Mouse (Mus musculus): ENCODE results near the gene St6galnac5. TPM values are rescaled to one million over a fixed set of nuclear protein-coding genes. Genes with fewer than 3 reads are reported as not detected.

St6galnac5 gene
- total and polyA plus RNA-seq, 3 experiments = 0.04 TPM; not detected in 2

GRCm38 (mm10) chr3:152917579-152917978, 64.5 kb downstream of the St6galnac5 start:
- Histone ChIP-seq H3K4me2 (ENCODE audit: insufficient read depth, low read depth, poor library complexity, severe bottlenecking) (no peak overlapping the region), H3K27ac (ENCODE audit: insufficient read depth, low read depth) (no peak overlapping the region), H3K4me1 (ENCODE audit: control insufficient read depth in 1 of 2, insufficient read depth in 2 of 2) (peaks cover 12 to 42% of the 10 kb centered on the region in 2 experiments), H3K79me2 (replicated peaks; ENCODE audit: control insufficient read depth, extremely low read depth, insufficient read depth, poor library complexity, severe bottlenecking) (no peaks in the 10 kb centered on the region), H3K9me3 (replicated peaks; ENCODE audit: low read length) (no peaks in the 10 kb centered on the region), H3K4me3 (replicated peaks in 1 of 3; ENCODE audit: low read depth in 2 of 3, low read length in 2 of 3, poor library complexity in 1 of 3) (no peak overlapping the region), H3K9ac (ENCODE audit: insufficient read depth, low read depth) (no peak overlapping the region), H3K36me3 (replicated peaks in 1 of 2; ENCODE audit: control insufficient read depth in 1 of 2, insufficient read depth in 1 of 2, low read length in 1 of 2) (no peaks in the 10 kb centered on the region), H3K27me3 (replicated peaks) (no peaks in the 10 kb centered on the region)
- no peak for TF ChIP-seq SMC3 (IDR thresholded peaks at IDR 0.05; ENCODE audit: low read depth, low read length)
- no peak for TF ChIP-seq NRF1 (IDR thresholded peaks at IDR 0.05; ENCODE audit: low read depth, low read length)
- no peak for TF ChIP-seq MAZ (IDR thresholded peaks at IDR 0.05; ENCODE audit: low read depth, low read length)
- no peak for TF ChIP-seq CHD2 (IDR thresholded peaks at IDR 0.05; ENCODE audit: low read length)
- TF ChIP-seq TBP (conservative IDR thresholded peaks at IDR 0.05; ENCODE audit: low read depth, low read length) = no peak
- no peak for TF ChIP-seq ZC3H11A (IDR thresholded peaks at IDR 0.05; ENCODE audit: low read depth, low read length)
- TF ChIP-seq NELFE (IDR thresholded peaks at IDR 0.05; ENCODE audit: low read depth, low read length) = no peak
- no peak for TF ChIP-seq ELF1 (IDR thresholded peaks at IDR 0.05; ENCODE audit: low read depth, low read length)
- no peak for TF ChIP-seq HCFC1 (IDR thresholded peaks at IDR 0.05; ENCODE audit: low read depth, low read length)
- in situ Hi-C loops (cut with MboI; ENCODE audit: low pct_ligation_motif_present, low pct_unique_long_range_greater_than_20kb, low sequenced_read_pairs) = no loop called here
- dilution Hi-C loops (cut with MboI; ENCODE audit: extremely low pct_ligation_motif_present, extremely low pct_unique_long_range_greater_than_20kb, low sequenced_read_pairs) = no loop called here
- DNase-seq (ENCODE audit: extremely low read depth) = peak; percentile 29

GRCm38 (mm10) chr3:152914376-152914775, 67.7 kb downstream of the St6galnac5 start:
- Histone ChIP-seq H3K36me3 (replicated peaks in 1 of 2; ENCODE audit: control insufficient read depth in 1 of 2, insufficient read depth in 1 of 2, low read length in 1 of 2) (no peaks in the 10 kb centered on the region), H3K27me3 (replicated peaks) (no peaks in the 10 kb centered on the region), H3K4me1 (ENCODE audit: control insufficient read depth in 1 of 2, insufficient read depth in 2 of 2) (peaks cover 15 to 41% of the 10 kb centered on the region in 2 experiments; a peak in 3 of 4 replicates), H3K27ac (ENCODE audit: insufficient read depth, low read depth) (no peak overlapping the region), H3K79me2 (replicated peaks; ENCODE audit: control insufficient read depth, extremely low read depth, insufficient read depth, poor library complexity, severe bottlenecking) (no peaks in the 10 kb centered on the region), H3K9me3 (replicated peaks; ENCODE audit: low read length) (no peaks in the 10 kb centered on the region), H3K4me3 (replicated peaks in 1 of 3; ENCODE audit: low read depth in 2 of 3, low read length in 2 of 3, poor library complexity in 1 of 3) (no peak overlapping the region), H3K4me2 (ENCODE audit: insufficient read depth, low read depth, poor library complexity, severe bottlenecking) (no peak overlapping the region), H3K9ac (ENCODE audit: insufficient read depth, low read depth) (no peak overlapping the region)
- dilution Hi-C loops (cut with MboI; ENCODE audit: extremely low pct_ligation_motif_present, extremely low pct_unique_long_range_greater_than_20kb, low sequenced_read_pairs) = no loop called here
- TF ChIP-seq TBP (conservative IDR thresholded peaks at IDR 0.05; ENCODE audit: low read depth, low read length) = no peak
- no peak for TF ChIP-seq RAD21 (IDR thresholded peaks at IDR 0.05; ENCODE audit: low read depth, low read length)
- no peak for TF ChIP-seq USF1 (IDR thresholded peaks at IDR 0.05; ENCODE audit: low read depth, low read length)
- no peak for TF ChIP-seq GABPA (IDR thresholded peaks at IDR 0.05; ENCODE audit: insufficient replicate concordance, low read depth, low read length)
- TF ChIP-seq RCOR1 (conservative IDR thresholded peaks at IDR 0.05; ENCODE audit: low read depth, low read length) = no peak
- TF ChIP-seq TCF12 (IDR thresholded peaks at IDR 0.05; ENCODE audit: low read depth, low read length) = no peak
- TF ChIP-seq UBTF (IDR thresholded peaks at IDR 0.05; ENCODE audit: low read depth, low read length) = no peak
- no peak for TF ChIP-seq E2F4 (IDR thresholded peaks at IDR 0.05; ENCODE audit: insufficient replicate concordance, low read depth, low read length)
- no peak for TF ChIP-seq IRF4 (IDR thresholded peaks at IDR 0.05; ENCODE audit: low read depth, low read length)
- no peak for TF ChIP-seq NRF1 (IDR thresholded peaks at IDR 0.05; ENCODE audit: low read depth, low read length)
- no peak for TF ChIP-seq JUN (IDR thresholded peaks at IDR 0.05; ENCODE audit: insufficient read depth, low read depth, low read length)
- no peak for TF ChIP-seq CHD2 (IDR thresholded peaks at IDR 0.05; ENCODE audit: low read length)
- TF ChIP-seq ELF1 (IDR thresholded peaks at IDR 0.05; ENCODE audit: low read depth, low read length) = no peak
- TF ChIP-seq CHD1 (IDR thresholded peaks at IDR 0.05; ENCODE audit: low read depth, low read length) = no peak
- no peak for TF ChIP-seq KAT2A (IDR thresholded peaks at IDR 0.05; ENCODE audit: insufficient replicate concordance, low read length)
- TF ChIP-seq JUND (conservative IDR thresholded peaks at IDR 0.05; ENCODE audit: low read depth, low read length) = no peak
- no peak for TF ChIP-seq USF2 (conservative IDR thresholded peaks at IDR 0.05; ENCODE audit: low read depth, low read length)
- no peak for TF ChIP-seq ZC3H11A (IDR thresholded peaks at IDR 0.05; ENCODE audit: low read depth, low read length)
- no peak for TF ChIP-seq MAFK (IDR thresholded peaks at IDR 0.05; ENCODE audit: insufficient replicate concordance, low read length)
- DNase-seq (ENCODE audit: extremely low read depth) = no peak
- in situ Hi-C loops (cut with MboI; ENCODE audit: low pct_ligation_motif_present, low pct_unique_long_range_greater_than_20kb, low sequenced_read_pairs) = no loop called here

Data from CH12.LX (cell line).